Mouse (Mus musculus): Measurements from ENCODE around the gene Plpp1.

- TF ChIP-seq CTCF (IDR thresholded peaks at IDR 0.05; ENCODE audit: extremely low read depth, insufficient read depth, insufficient read length, insufficient replicate concordance) (no peak), POLR2A (IDR thresholded peaks at IDR 0.05; ENCODE audit: low read depth, low read length) (no peak)
Observed at GRCm38 (mm10) chr13:112803106-112803505, 2.5 kb downstream of the Plpp1 start.

All from spleen, adult 2 months (tissue).